Mouse (Mus musculus): ENCODE results near the gene Lamc2. TPM values are rescaled to one million over a fixed set of nuclear protein-coding genes. Genes with fewer than 3 reads are reported as not detected.
"Not testable (repeated sequence)": the region's sequence is repeated elsewhere in the genome, so short reads cannot be mapped to it uniquely, and the experiment has no call there.

Lamc2 gene
- polyA plus RNA-seq, 1 experiment: 0.87 TPM

GRCm38 (mm10) chr1:153093581-153093980, 92.7 kb downstream of the Lamc2 start:
- TF ChIP-seq FLI1 (IDR thresholded peaks at IDR 0.05; ENCODE audit: low read length): no peak
- no peak for TF ChIP-seq GATA1 (IDR thresholded peaks at IDR 0.05; ENCODE audit: borderline replicate concordance, low read length)
- Histone ChIP-seq H3K4me1 (peaks cover 38% of the 10 kb centered on the region), H3K27me3 (replicated peaks) (peaks cover 28% of the 10 kb centered on the region), H3K36me3 (replicated peaks; ENCODE audit: low read length) (no peaks in the 10 kb centered on the region), H3K4me3 (replicated peaks) (peak overlapping the region; percentile 25), H3K9me3 (no peaks in the 10 kb centered on the region)

GRCm38 (mm10) chr1:153093172-153093571, 93.1 kb downstream of the Lamc2 start:
- peaks cover 38% of the 10 kb centered on the region for H3K4me1 ChIP-seq
- H3K27me3 ChIP-seq (replicated peaks): peaks cover 24% of the 10 kb centered on the region
- peak overlapping the region; percentile 7 for H3K4me3 ChIP-seq (replicated peaks)
- TF ChIP-seq GATA1 (IDR thresholded peaks at IDR 0.05; ENCODE audit: borderline replicate concordance, low read length) (no peak), FLI1 (IDR thresholded peaks at IDR 0.05; ENCODE audit: low read length) (no peak)
- no peaks in the 10 kb centered on the region for H3K9me3 ChIP-seq
- no peaks in the 10 kb centered on the region for H3K36me3 ChIP-seq (replicated peaks; ENCODE audit: low read length)

- no peak overlapping the region for H3K4me3 ChIP-seq (replicated peaks)
- no peaks in the 10 kb centered on the region for H3K9me3 ChIP-seq
- no peaks in the 10 kb centered on the region for H3K36me3 ChIP-seq (replicated peaks; ENCODE audit: low read length)
- peaks cover 21% of the 10 kb centered on the region for H3K27me3 ChIP-seq (replicated peaks)
- H3K4me1 ChIP-seq: peaks cover 42% of the 10 kb centered on the region
- TF ChIP-seq GATA1 (IDR thresholded peaks at IDR 0.05; ENCODE audit: borderline replicate concordance, low read length) (no peak), FLI1 (IDR thresholded peaks at IDR 0.05; ENCODE audit: low read length) (no peak)
Observed at GRCm38 (mm10) chr1:153092237-153092975, 93.8 kb downstream of the Lamc2 start.

GRCm38 (mm10) chr1:153091438-153092236, 94.6 kb downstream of the Lamc2 start:
- peaks cover 43% of the 10 kb centered on the region for H3K4me1 ChIP-seq

GRCm38 (mm10) chr1:153090807-153091206, 95.4 kb downstream of the Lamc2 start:
- peaks cover 51% of the 10 kb centered on the region for H3K4me1 ChIP-seq
- TF ChIP-seq GATA1 (IDR thresholded peaks at IDR 0.05; ENCODE audit: borderline replicate concordance, low read length) (no peak), FLI1 (IDR thresholded peaks at IDR 0.05; ENCODE audit: low read length) (no peak)
- H3K36me3 ChIP-seq (replicated peaks; ENCODE audit: low read length): no peaks in the 10 kb centered on the region
- peaks cover 17% of the 10 kb centered on the region for H3K27me3 ChIP-seq (replicated peaks)
- no peaks in the 10 kb centered on the region for H3K9me3 ChIP-seq
- H3K4me3 ChIP-seq (replicated peaks): no peak overlapping the region

More at GRCm38 (mm10) chr1:153091438-153092236, 94.6 kb downstream of the Lamc2 start:
- Histone ChIP-seq H3K4me3 (replicated peaks) (no peak overlapping the region), H3K9me3 (no peaks in the 10 kb centered on the region), H3K36me3 (replicated peaks; ENCODE audit: low read length) (no peaks in the 10 kb centered on the region), H3K27me3 (replicated peaks) (peaks cover 21% of the 10 kb centered on the region)
- TF ChIP-seq FLI1 (IDR thresholded peaks at IDR 0.05; ENCODE audit: low read length) (no peak), GATA1 (IDR thresholded peaks at IDR 0.05; ENCODE audit: borderline replicate concordance, low read length) (no peak)

- Histone ChIP-seq H3K36me3 (replicated peaks; ENCODE audit: low read length) (no peaks in the 10 kb centered on the region), H3K27me3 (replicated peaks) (peaks cover 16% of the 10 kb centered on the region), H3K4me1 (peaks cover 57% of the 10 kb centered on the region), H3K9me3 (no peaks in the 10 kb centered on the region), H3K4me3 (replicated peaks) (no peak overlapping the region)
- no peak for TF ChIP-seq FLI1 (IDR thresholded peaks at IDR 0.05; ENCODE audit: low read length)
- TF ChIP-seq GATA1 (IDR thresholded peaks at IDR 0.05; ENCODE audit: borderline replicate concordance, low read length): no peak
Observed at GRCm38 (mm10) chr1:153090081-153090480, 96.2 kb downstream of the Lamc2 start.

GRCm38 (mm10) chr1:153087771-153088170, 98.5 kb downstream of the Lamc2 start:
- TF ChIP-seq FLI1 (IDR thresholded peaks at IDR 0.05; ENCODE audit: low read length) (no peak), GATA1 (IDR thresholded peaks at IDR 0.05; ENCODE audit: borderline replicate concordance, low read length) (no peak)
- peaks cover 60% of the 10 kb centered on the region for H3K4me1 ChIP-seq
- H3K9me3 ChIP-seq: no peaks in the 10 kb centered on the region
- no peak overlapping the region for H3K4me3 ChIP-seq (replicated peaks)
- H3K27me3 ChIP-seq (replicated peaks): peaks cover 2% of the 10 kb centered on the region
- H3K36me3 ChIP-seq (replicated peaks; ENCODE audit: low read length): no peaks in the 10 kb centered on the region

- Histone ChIP-seq H3K27me3 (replicated peaks) (no peaks in the 10 kb centered on the region), H3K36me3 (replicated peaks; ENCODE audit: low read length) (no peaks in the 10 kb centered on the region), H3K4me1 (peaks cover 38% of the 10 kb centered on the region), H3K9me3 (no peaks in the 10 kb centered on the region), H3K4me3 (replicated peaks) (peak overlapping the region; percentile 64)
- TF ChIP-seq FLI1 (IDR thresholded peaks at IDR 0.05; ENCODE audit: low read length): no peak
- no peak; the same call in 2 of the 3 replicates for TF ChIP-seq GATA1 (IDR thresholded peaks at IDR 0.05; ENCODE audit: borderline replicate concordance, low read length)
Observed at GRCm38 (mm10) chr1:153085198-153085597, 101.0 kb downstream of the Lamc2 start.

GRCm38 (mm10) chr1:153084191-153084590, 102.1 kb downstream of the Lamc2 start:
- H3K27me3 ChIP-seq (replicated peaks): no peaks in the 10 kb centered on the region
- H3K36me3 ChIP-seq (replicated peaks; ENCODE audit: low read length): no peaks in the 10 kb centered on the region
- no peaks in the 10 kb centered on the region for H3K9me3 ChIP-seq
- no peak for TF ChIP-seq GATA1 (IDR thresholded peaks at IDR 0.05; ENCODE audit: borderline replicate concordance, low read length)
- TF ChIP-seq FLI1 (IDR thresholded peaks at IDR 0.05; ENCODE audit: low read length): no peak
- no peak overlapping the region for H3K4me3 ChIP-seq (replicated peaks)
- peaks cover 30% of the 10 kb centered on the region for H3K4me1 ChIP-seq

GRCm38 (mm10) chr1:153083233-153083632, 103.0 kb downstream of the Lamc2 start:
- H3K36me3 ChIP-seq (replicated peaks; ENCODE audit: low read length); H3K4me3 ChIP-seq (replicated peaks); H3K9me3 ChIP-seq; H3K27me3 ChIP-seq (replicated peaks): not testable (repeated sequence)
- H3K4me1 ChIP-seq: peaks cover 30% of the 10 kb centered on the region

Measured in megakaryocyte, embryonic 14.5 days (primary cell).